In the genomic region with DNA sequence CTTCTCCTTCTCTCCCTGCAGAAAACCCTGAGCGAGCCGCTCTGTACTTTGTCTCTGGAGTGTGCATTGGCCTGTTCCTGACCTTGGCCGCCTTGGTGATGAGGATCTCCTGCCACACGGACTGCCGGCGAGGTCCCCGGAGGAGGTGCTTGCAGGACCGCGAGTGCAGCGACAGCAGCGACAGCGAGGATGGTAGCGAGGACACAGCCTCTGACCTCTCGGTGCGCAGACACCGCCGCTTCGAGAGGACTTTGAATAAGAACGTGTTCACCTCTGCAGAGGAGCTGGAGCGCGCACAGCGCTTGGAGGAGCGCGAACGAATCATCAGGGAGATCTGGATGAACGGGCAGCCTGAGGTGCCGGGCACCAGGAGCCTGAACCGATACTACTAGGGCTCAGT, we compare ENCODE assay signal across 9 mouse cellular contexts. TPM values are rescaled to one million over a fixed set of nuclear protein-coding genes. Genes with fewer than 3 reads are reported as not detected.
A peak's percentile ranks its signal among the peaks of the same experiment; 100 is the strongest.
DNase-seq lines count a peak whose midpoint lies in the region; ATAC-seq and TF ChIP-seq lines count a peak whose summit lies in the region.
"Had no signal": no experiment of that assay in that cellular context is flagged by ENCODE, and none has a peak within 500 bp of the region (broad histone marks: within the 10 kb centered on the region; RNA-seq: fewer than 3 reads in every experiment).

No protein-coding gene starts in this region.

- H3K4me2 ChIP-seq in liver, embryonic 13.5 days = peak overlapping the region; percentile 26; the same call in 1 of the 2 replicates

- no peaks in the 10 kb centered on the region for H3K36me3 ChIP-seq in liver, embryonic 13.5 days

- no peaks in the 10 kb centered on the region for H3K9me3 ChIP-seq in liver, embryonic 13.5 days (replicated peaks)

- H3K27ac ChIP-seq in layer of hippocampus, adult 2 months = no peak overlapping the region
- H3K27ac ChIP-seq in liver, embryonic 13.5 days = no peak overlapping the region

- H3K4me1 ChIP-seq in liver, embryonic 13.5 days (replicated peaks) = peaks cover 4% of the 10 kb centered on the region; the same call in 1 of the 2 replicates

- TF ChIP-seq CTCF in layer of hippocampus, adult 2 months (conservative IDR thresholded peaks at IDR 0.05) = no peak

- no peaks in the 10 kb centered on the region for H3K27me3 ChIP-seq in liver, embryonic 13.5 days

- peak overlapping the region; percentile 20; the same call in 1 of the 2 replicates for H3K4me3 ChIP-seq in layer of hippocampus, adult 2 months
- no peak overlapping the region for H3K4me3 ChIP-seq in liver, embryonic 13.5 days (replicated peaks)

- no peak for DNase-seq in layer of hippocampus, adult 2 months (ENCODE audit: low spot score in 2 of 2)
- no peak for DNase-seq in layer of hippocampus, postnatal 14 days (ENCODE audit: low spot score in 2 of 2)
- peak; percentile 39 for DNase-seq in adrenal gland, postnatal 25 days
- DNase-seq in forelimb bud, embryonic 11.5 days (ENCODE audit: low read depth, low spot score) = peak; percentile 0
- DNase-seq in liver, embryonic 13.5 days = no peak
- no peak for DNase-seq in cerebellum, adult 18-20 months

- WGBS in liver, embryonic 13.5 days (ENCODE audit: insufficient replicate concordance) = 7% methylated on average over 28 of the region's 28 CpGs

- H3K9ac ChIP-seq in liver, embryonic 13.5 days = no peak overlapping the region

- ATAC-seq in liver, embryonic 13.5 days (ENCODE audit: low read depth) = no peak; the same call in 1 of the 2 replicates
- ATAC-seq in monocyte, adult 5-6 weeks (replicated peaks; ENCODE audit: insufficient number of reproducible peaks, low FRiP score, low TSS enrichment, poor library complexity, severe bottlenecking) = no peak
- no peak for ATAC-seq in activated CD4-positive, CD25-positive, alpha-beta regulatory T cell, adult 4 months

RNA-seq across cellular contexts. Expression of a gene that starts 50.9 kb away (rescaled TPM):
- total RNA-seq in layer of hippocampus, adult 2 months (2021) = 10 to 100 TPM; 15.3 to 16.8 TPM
- 10 to 100 TPM; 16.2 to 17.9 TPM for total RNA-seq in layer of hippocampus, postnatal 14 days (2021)
- total RNA-seq in adrenal gland, postnatal 25 days (2021) = 1.8 and 3.1 TPM in 2 replicates
- 5.1 and 6.4 TPM in 2 replicates for polyA plus RNA-seq in liver, embryonic 13.5 days (2015; fragmentation: Nextera tagmentation; extraction: Ambion mirVana)
- total RNA-seq in monocyte, adult 5-6 weeks (2017) = not detected in 3 replicates
- polyA plus RNA-seq in activated CD4-positive, CD25-positive, alpha-beta regulatory T cell, adult 4 months (2017; shearing (Covaris generic)) = not detected
- total RNA-seq: hematopoietic stem cell, adult 5-6 weeks had no signal

Comparison
In these comparisons a context has a peak if more than half of its experiments do, and no peak if none do; other contexts are left out.
1. DNase-seq: peak in adrenal gland, postnatal 25 days (single experiment) and forelimb bud, embryonic 11.5 days (single experiment); none in layer of hippocampus, adult 2 months (0 of 2), layer of hippocampus, postnatal 14 days (0 of 2), liver, embryonic 13.5 days (single experiment) and cerebellum, adult 18-20 months (0 of 2).